Mouse (Mus musculus): ENCODE results near the gene Vinac1.
"Not testable (repeated sequence)": the region's sequence is repeated elsewhere in the genome, so short reads cannot be mapped to it uniquely, and the experiment has no call there.

Vinac1 gene

GRCm38 (mm10) chr2:129040567-129040966, 7.4 kb downstream of the Vinac1 start:
- DNase-seq (ENCODE audit: low spot score in 2 of 2), result no peak

DNA sequence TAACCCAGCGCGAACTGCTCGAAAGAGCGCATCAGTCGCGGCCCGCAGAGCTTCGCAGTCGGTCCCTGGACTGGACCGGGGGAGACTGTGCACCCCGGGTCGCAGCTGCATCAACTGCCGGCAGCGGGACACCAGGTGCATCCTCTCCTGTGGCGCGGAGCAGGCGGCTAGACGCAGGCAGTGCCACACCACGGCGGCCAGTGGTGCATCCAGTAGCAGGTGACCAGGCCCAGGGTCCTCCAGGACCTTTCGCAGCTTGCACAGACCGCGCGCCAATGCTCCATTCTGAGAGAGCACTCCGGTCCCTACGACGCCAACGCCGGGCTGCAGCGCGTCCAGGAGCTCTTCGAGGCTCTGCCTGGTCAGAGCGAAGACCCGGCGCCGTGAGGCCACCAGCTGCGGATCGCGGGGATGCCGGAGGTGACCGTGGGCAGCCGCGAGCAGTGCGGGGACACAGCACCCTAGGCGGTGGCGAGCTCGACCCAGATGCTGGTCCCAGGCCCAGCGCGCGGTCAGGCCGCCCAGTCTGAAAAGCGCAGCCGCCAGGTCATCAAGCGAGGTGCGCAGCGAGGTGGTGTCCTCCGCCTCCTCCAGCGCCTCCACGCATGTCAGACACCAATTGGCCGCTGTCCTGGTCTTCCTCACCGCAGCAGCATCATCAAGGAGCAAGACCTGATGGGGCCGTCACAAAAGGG, 8.9 kb downstream of the Vinac1 start:
- DNase-seq (ENCODE audit: low spot score in 2 of 2), result peak; percentile 31 to 39

DNA sequence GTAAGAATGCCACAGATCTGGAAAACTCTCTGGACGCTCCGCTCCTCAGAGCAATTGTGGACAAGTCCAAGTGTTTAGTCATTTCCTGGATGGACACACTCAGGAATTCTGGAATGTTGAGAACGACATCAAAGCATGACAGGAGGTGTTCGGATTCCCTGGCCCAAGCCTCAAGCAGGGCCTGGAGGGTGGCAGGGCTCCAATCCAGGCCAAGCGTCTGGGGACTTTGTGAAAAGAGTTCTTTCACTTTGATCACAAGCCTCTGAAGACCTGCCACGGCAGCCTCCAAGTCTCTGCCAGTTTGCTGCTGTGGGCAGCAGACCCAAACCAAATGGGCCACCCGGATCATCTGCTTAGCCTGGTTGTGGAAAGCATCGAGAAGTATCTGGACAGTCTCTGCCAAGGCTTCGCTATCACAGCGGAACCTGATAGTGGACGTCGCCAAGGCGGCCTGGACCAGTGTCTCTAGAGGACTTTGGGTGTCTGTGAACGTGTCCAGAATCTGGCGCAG, 9.5 kb downstream of the Vinac1 start:
- DNase-seq (ENCODE audit: low spot score in 2 of 2), result peak; percentile 48 to 54

GRCm38 (mm10) chr2:129035381-129035780, 12.6 kb downstream of the Vinac1 start:
- DNase-seq (ENCODE audit: low spot score in 2 of 2), result no peak

DNA sequence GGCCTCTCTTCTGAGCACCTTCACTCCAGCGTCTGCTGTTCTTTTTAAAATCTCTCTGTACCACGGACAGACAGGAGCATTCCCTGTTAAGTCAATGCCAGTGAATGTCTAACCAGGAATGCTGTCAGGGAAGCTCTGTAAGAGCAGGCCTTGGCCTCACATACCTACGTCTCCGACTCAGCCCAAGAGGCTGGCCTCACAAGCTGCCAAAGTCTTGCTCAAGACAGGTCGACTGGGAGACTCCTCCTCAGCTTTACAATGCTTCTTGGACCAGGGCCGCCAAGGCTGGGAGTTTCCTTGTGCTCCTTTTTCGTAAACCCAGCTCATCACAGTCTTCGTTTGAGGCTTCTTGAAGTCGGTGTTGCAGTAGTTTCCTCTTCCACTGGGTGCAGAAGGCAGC, 23.2 kb downstream of the Vinac1 start:
- DNase-seq (ENCODE audit: low spot score in 2 of 2), result no peak

- DNase-seq (ENCODE audit: low spot score in 2 of 2), result no peak
Measured at GRCm38 (mm10) chr2:129020106-129020505, 27.9 kb downstream of the Vinac1 start.

DNA sequence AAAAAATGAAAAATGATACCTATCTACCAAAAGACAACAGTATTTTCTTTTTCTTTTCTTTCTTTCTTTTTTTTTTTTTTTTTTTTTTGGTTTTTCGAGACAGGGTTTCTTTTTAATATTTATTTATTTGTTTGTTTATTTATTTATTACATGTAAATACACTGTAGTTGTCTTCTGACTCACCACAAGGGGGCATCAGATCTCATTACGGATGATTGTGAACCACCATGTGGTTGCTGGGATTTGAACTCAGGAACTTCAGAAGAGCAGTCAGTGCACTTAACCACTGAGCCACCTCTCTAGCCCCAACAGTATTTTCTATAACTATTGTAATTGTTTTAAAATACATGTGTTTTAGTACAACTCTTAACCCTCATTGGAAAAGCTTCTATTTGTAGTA, 39.1 kb downstream of the Vinac1 start:
- not testable (repeated sequence) for DNase-seq (ENCODE audit: low spot score in 2 of 2)

DNA sequence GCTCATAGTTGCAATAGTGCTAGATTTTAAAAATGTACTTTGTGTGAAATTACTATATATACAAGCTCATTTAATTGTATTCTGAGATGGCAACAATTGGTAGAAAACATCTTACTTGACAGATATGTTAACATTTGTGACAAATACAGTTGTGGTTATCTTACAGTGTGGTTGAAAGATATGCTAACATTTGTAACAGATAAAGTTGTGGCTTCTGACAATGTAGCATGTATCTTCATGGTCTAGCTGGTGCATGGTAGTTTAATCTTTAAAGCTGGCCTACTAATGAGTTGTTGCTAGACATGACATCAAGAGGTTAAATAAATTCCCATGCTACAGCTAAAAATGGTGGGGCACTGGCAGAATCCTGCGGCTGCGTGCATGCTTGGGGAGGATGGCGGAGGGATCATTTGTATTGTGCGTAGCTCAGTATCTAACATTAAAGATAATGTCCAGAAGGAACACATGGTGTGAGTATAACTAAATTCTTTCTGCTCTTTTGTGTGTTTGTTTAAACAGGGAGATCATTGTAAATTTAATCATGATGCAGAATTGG, 41.7 kb downstream of the Vinac1 start:
- DNase-seq (ENCODE audit: low spot score in 2 of 2), result no peak

DNA sequence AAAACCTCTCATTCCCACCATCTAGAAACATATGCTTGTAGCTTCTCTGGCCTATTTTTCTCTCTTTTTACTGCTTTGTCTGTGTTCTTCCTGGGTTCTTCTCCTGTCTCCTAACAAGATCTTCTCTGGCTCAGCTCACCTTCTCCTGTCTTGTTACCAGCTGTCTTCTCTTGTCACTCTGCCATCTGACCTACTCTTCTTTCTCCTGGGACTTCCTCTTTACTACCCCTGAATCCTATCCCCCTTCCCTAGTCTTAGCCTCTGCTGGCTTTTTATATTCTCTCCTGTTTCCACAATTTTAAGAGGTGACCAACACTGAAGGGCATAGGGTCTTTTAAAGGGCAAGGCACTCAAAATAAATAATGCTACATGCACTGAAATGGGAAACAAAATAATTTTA, 43.1 kb downstream of the Vinac1 start:
- DNase-seq (ENCODE audit: low spot score in 2 of 2), result no peak

GRCm38 (mm10) chr2:128984746-128985145, 63.2 kb downstream of the Vinac1 start:
- no peak for DNase-seq (ENCODE audit: low spot score in 2 of 2)

GRCm38 (mm10) chr2:128975572-128975971, 72.4 kb downstream of the Vinac1 start:
- no peak for DNase-seq (ENCODE audit: low spot score in 2 of 2)
